Mouse (Mus musculus): Measurements from ENCODE around the gene Tcerg1l. TPM values are rescaled to one million over a fixed set of nuclear protein-coding genes. Genes with fewer than 3 reads are reported as not detected.

Gene Tcerg1l
- polyA plus RNA-seq, 2 experiments, result 0.01 TPM; not detected in 1

DNA sequence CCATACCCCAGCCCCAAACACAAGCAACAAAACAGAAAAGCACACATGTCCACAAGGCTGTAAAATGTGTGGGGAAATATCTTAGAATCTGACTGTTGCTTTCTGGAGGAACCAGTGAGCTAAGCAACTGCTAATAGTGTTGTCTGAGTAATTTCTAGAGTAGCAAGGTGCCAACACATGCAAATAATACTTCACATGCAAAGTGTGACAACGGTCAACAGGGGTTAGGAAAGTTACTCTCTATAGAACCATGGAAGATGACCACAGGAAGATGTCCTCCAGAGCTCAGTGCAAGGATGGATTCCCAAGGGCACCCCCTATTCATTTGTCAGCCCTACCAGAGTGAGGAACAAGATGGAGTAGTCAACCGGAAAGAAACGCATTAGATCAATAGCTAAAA is 18.3 kb downstream of the Tcerg1l start:
- WGBS (ENCODE audit: insufficient replicate concordance), result 67% methylated on average over 3 of the region's 3 CpGs

GRCm38 (mm10) chr7:138378546-138378945 is 19.0 kb downstream of the Tcerg1l start:
- WGBS (ENCODE audit: insufficient replicate concordance), result 73% methylated on average over 4 of the region's 4 CpGs
- H3K36me3 ChIP-seq (replicated peaks; ENCODE audit: control insufficient read depth, insufficient read depth, low read depth), result no peaks in the 10 kb centered on the region
- no peak overlapping the region for H3K9ac ChIP-seq (replicated peaks)
- DNase-seq (ENCODE audit: low read depth in 3 of 3, low spot score in 3 of 3), result no peak
- H3K4me3 ChIP-seq (ENCODE audit: insufficient read depth in 1 of 2, low read depth in 2 of 2, low read length in 2 of 2), result no peak overlapping the region
- H3K27ac ChIP-seq, result no peak overlapping the region
- no peak overlapping the region for H3K4me2 ChIP-seq (ENCODE audit: low read depth)
- no peaks in the 10 kb centered on the region for H3K27me3 ChIP-seq (ENCODE audit: control insufficient read depth, insufficient read depth, low read length)
- no peaks in the 10 kb centered on the region for H3K9me3 ChIP-seq (ENCODE audit: control insufficient read depth, low read length)
- TF ChIP-seq EP300 (IDR thresholded peaks at IDR 0.05; ENCODE audit: low read depth) (no peak), CTCF (IDR thresholded peaks at IDR 0.05; ENCODE audit: low read depth) (no peak)
- no peak for ATAC-seq (ENCODE audit: insufficient read depth)
- no peaks in the 10 kb centered on the region for H3K4me1 ChIP-seq (replicated peaks; ENCODE audit: control insufficient read depth in 2 of 2, insufficient read depth in 2 of 2, low read length in 1 of 2)

More for the DNA sequence above, 18.3 kb downstream of the Tcerg1l start:
- H3K9ac ChIP-seq (replicated peaks), result no peak overlapping the region
- H3K4me1 ChIP-seq (replicated peaks; ENCODE audit: control insufficient read depth in 2 of 2, insufficient read depth in 2 of 2, low read length in 1 of 2), result no peaks in the 10 kb centered on the region
- no peak overlapping the region for H3K4me2 ChIP-seq (ENCODE audit: low read depth)
- no peaks in the 10 kb centered on the region for H3K27me3 ChIP-seq (ENCODE audit: control insufficient read depth, insufficient read depth, low read length)
- ATAC-seq (ENCODE audit: insufficient read depth) (no peak), DNase-seq (ENCODE audit: low read depth in 3 of 3, low spot score in 3 of 3) (no peak)
- H3K4me3 ChIP-seq (ENCODE audit: insufficient read depth in 1 of 2, low read depth in 2 of 2, low read length in 2 of 2), result no peak overlapping the region
- H3K36me3 ChIP-seq (replicated peaks; ENCODE audit: control insufficient read depth, insufficient read depth, low read depth), result no peaks in the 10 kb centered on the region
- H3K27ac ChIP-seq, result no peak overlapping the region
- TF ChIP-seq CTCF (IDR thresholded peaks at IDR 0.05; ENCODE audit: low read depth) (no peak), EP300 (IDR thresholded peaks at IDR 0.05; ENCODE audit: low read depth) (no peak)
- H3K9me3 ChIP-seq (ENCODE audit: control insufficient read depth, low read length), result no peaks in the 10 kb centered on the region

GRCm38 (mm10) chr7:138375573-138375972 is 22.0 kb downstream of the Tcerg1l start:
- TF ChIP-seq EP300 (IDR thresholded peaks at IDR 0.05; ENCODE audit: low read depth) (no peak), CTCF (IDR thresholded peaks at IDR 0.05; ENCODE audit: low read depth) (no peak)
- no peaks in the 10 kb centered on the region for H3K9me3 ChIP-seq (ENCODE audit: control insufficient read depth, low read length)
- H3K9ac ChIP-seq (replicated peaks), result no peak overlapping the region
- no peak for ATAC-seq (ENCODE audit: insufficient read depth)
- H3K4me2 ChIP-seq (ENCODE audit: low read depth), result no peak overlapping the region
- 26% methylated on average over 7 of the region's 7 CpGs for WGBS (ENCODE audit: insufficient replicate concordance)
- H3K4me1 ChIP-seq (replicated peaks; ENCODE audit: control insufficient read depth in 2 of 2, insufficient read depth in 2 of 2, low read length in 1 of 2), result no peaks in the 10 kb centered on the region
- no peak overlapping the region for H3K4me3 ChIP-seq (ENCODE audit: insufficient read depth in 1 of 2, low read depth in 2 of 2, low read length in 2 of 2)
- no peaks in the 10 kb centered on the region for H3K27me3 ChIP-seq (ENCODE audit: control insufficient read depth, insufficient read depth, low read length)
- DNase-seq (ENCODE audit: low read depth in 3 of 3, low spot score in 3 of 3), result no peak
- H3K27ac ChIP-seq, result no peak overlapping the region
- no peaks in the 10 kb centered on the region for H3K36me3 ChIP-seq (replicated peaks; ENCODE audit: control insufficient read depth, insufficient read depth, low read depth)

DNA sequence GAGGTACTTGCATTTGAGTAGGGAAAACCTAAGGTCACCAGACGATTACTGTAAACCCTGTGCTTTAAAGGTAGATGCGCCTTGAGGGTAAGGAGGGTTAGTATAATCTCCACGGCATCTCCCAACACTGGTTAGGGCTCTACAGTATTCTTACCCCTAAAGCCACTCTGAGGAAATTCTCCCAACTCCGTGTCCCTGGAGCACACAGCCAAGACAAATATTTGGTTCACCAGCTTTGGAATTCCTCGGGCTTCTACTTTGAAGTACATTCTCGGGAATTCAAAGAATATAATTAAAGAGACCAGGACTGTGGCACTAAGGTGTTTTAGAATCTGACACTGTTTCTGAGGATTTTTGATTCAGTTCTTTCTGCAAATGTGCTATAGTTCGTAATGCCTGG is 23.2 kb downstream of the Tcerg1l start:
- Histone ChIP-seq H3K4me2 (ENCODE audit: low read depth) (no peak overlapping the region), H3K4me1 (replicated peaks; ENCODE audit: control insufficient read depth in 2 of 2, insufficient read depth in 2 of 2, low read length in 1 of 2) (no peaks in the 10 kb centered on the region), H3K9me3 (ENCODE audit: control insufficient read depth, low read length) (no peaks in the 10 kb centered on the region), H3K27ac (no peak overlapping the region), H3K36me3 (replicated peaks; ENCODE audit: control insufficient read depth, insufficient read depth, low read depth) (no peaks in the 10 kb centered on the region), H3K9ac (replicated peaks) (no peak overlapping the region), H3K27me3 (ENCODE audit: control insufficient read depth, insufficient read depth, low read length) (no peaks in the 10 kb centered on the region), H3K4me3 (ENCODE audit: insufficient read depth in 1 of 2, low read depth in 2 of 2, low read length in 2 of 2) (no peak overlapping the region)
- no peak for ATAC-seq (ENCODE audit: insufficient read depth)
- no peak for DNase-seq (ENCODE audit: low read depth in 3 of 3, low spot score in 3 of 3)
- WGBS (ENCODE audit: insufficient replicate concordance), result 50% methylated on average over 7 of the region's 7 CpGs
- TF ChIP-seq EP300 (IDR thresholded peaks at IDR 0.05; ENCODE audit: low read depth) (no peak), CTCF (IDR thresholded peaks at IDR 0.05; ENCODE audit: low read depth) (no peak)

GRCm38 (mm10) chr7:138373530-138373929 is 24.0 kb downstream of the Tcerg1l start:
- no peaks in the 10 kb centered on the region for H3K4me1 ChIP-seq (replicated peaks; ENCODE audit: control insufficient read depth in 2 of 2, insufficient read depth in 2 of 2, low read length in 1 of 2)
- DNase-seq (ENCODE audit: low read depth in 3 of 3, low spot score in 3 of 3), result no peak
- no peak overlapping the region for H3K27ac ChIP-seq
- no peaks in the 10 kb centered on the region for H3K36me3 ChIP-seq (replicated peaks; ENCODE audit: control insufficient read depth, insufficient read depth, low read depth)
- WGBS (ENCODE audit: insufficient replicate concordance), result 45% methylated on average over 5 of the region's 5 CpGs
- H3K4me2 ChIP-seq (ENCODE audit: low read depth), result no peak overlapping the region
- H3K9me3 ChIP-seq (ENCODE audit: control insufficient read depth, low read length), result no peaks in the 10 kb centered on the region
- ATAC-seq (ENCODE audit: insufficient read depth), result no peak
- no peaks in the 10 kb centered on the region for H3K27me3 ChIP-seq (ENCODE audit: control insufficient read depth, insufficient read depth, low read length)
- no peak overlapping the region for H3K4me3 ChIP-seq (ENCODE audit: insufficient read depth in 1 of 2, low read depth in 2 of 2, low read length in 2 of 2)
- no peak overlapping the region for H3K9ac ChIP-seq (replicated peaks)
- TF ChIP-seq CTCF (IDR thresholded peaks at IDR 0.05; ENCODE audit: low read depth) (no peak), EP300 (IDR thresholded peaks at IDR 0.05; ENCODE audit: low read depth) (no peak)

All from liver, embryonic 14.5 days (tissue).